Mouse (Mus musculus): ENCODE data around the gene Gm4303. TPM values are rescaled to one million over a fixed set of nuclear protein-coding genes. Genes with fewer than 3 reads are reported as not detected.
"Not testable (repeated sequence)": the region's sequence is repeated elsewhere in the genome, so short reads cannot be mapped to it uniquely, and the experiment has no call there.

Gene Gm4303
- not detected in 2 replicates for polyA plus RNA-seq (2014; fragmentation: Nextera tagmentation; extraction: Ambion mirVana)

GRCm38 (mm10) chr10:100345672-100346071 is at the start of gene Gm4303:
Gm4303 (plus strand) TSS chr10:100345972.
- not testable (repeated sequence) for H3K27me3 ChIP-seq (ENCODE audit: control insufficient read depth, insufficient read depth, low read length); H3K9ac ChIP-seq (ENCODE audit: low read length); H3K4me3 ChIP-seq (ENCODE audit: low read depth, low read length); ATAC-seq (ENCODE audit: insufficient number of reproducible peaks, low FRiP score, low TSS enrichment, low read depth); H3K36me3 ChIP-seq (ENCODE audit: control insufficient read depth, insufficient read depth, low read length); H3K9me3 ChIP-seq (ENCODE audit: control insufficient read depth, low read length); DNase-seq (ENCODE audit: low spot score); H3K4me1 ChIP-seq (ENCODE audit: control insufficient read depth, insufficient read depth, low read length); H3K4me2 ChIP-seq (ENCODE audit: low read depth, severe bottlenecking); H3K27ac ChIP-seq (replicated peaks; ENCODE audit: low read depth, low read length)
- WGBS, result no CpG with 5 or more reads among the region's 3 CpGs

GRCm38 (mm10) chr10:100296105-100296504 is 49.7 kb upstream of the Gm4303 start:
- DNase-seq (ENCODE audit: low spot score) (no peak), ATAC-seq (ENCODE audit: insufficient number of reproducible peaks, low FRiP score, low TSS enrichment, low read depth) (no peak)
- H3K27me3 ChIP-seq (ENCODE audit: control insufficient read depth, insufficient read depth, low read length), result no peaks in the 10 kb centered on the region
- H3K9me3 ChIP-seq (ENCODE audit: control insufficient read depth, low read length), result no peaks in the 10 kb centered on the region
- no peak overlapping the region for H3K27ac ChIP-seq (replicated peaks; ENCODE audit: low read depth, low read length)
- H3K4me2 ChIP-seq (ENCODE audit: low read depth, severe bottlenecking), result no peak overlapping the region
- no peaks in the 10 kb centered on the region for H3K36me3 ChIP-seq (ENCODE audit: control insufficient read depth, insufficient read depth, low read length)
- no peaks in the 10 kb centered on the region for H3K4me1 ChIP-seq (ENCODE audit: control insufficient read depth, insufficient read depth, low read length)
- H3K9ac ChIP-seq (ENCODE audit: low read length), result no peak overlapping the region
- 82% methylated on average over 2 of the region's 2 CpGs for WGBS
- no peak overlapping the region for H3K4me3 ChIP-seq (ENCODE audit: low read depth, low read length)

- H3K36me3 ChIP-seq (ENCODE audit: control insufficient read depth, insufficient read depth, low read length); H3K4me3 ChIP-seq (ENCODE audit: low read depth, low read length); H3K27ac ChIP-seq (replicated peaks; ENCODE audit: low read depth, low read length); DNase-seq (ENCODE audit: low spot score); H3K9me3 ChIP-seq (ENCODE audit: control insufficient read depth, low read length); H3K9ac ChIP-seq (ENCODE audit: low read length); H3K4me2 ChIP-seq (ENCODE audit: low read depth, severe bottlenecking); ATAC-seq (ENCODE audit: insufficient number of reproducible peaks, low FRiP score, low TSS enrichment, low read depth); H3K27me3 ChIP-seq (ENCODE audit: control insufficient read depth, insufficient read depth, low read length); H3K4me1 ChIP-seq (ENCODE audit: control insufficient read depth, insufficient read depth, low read length): not testable (repeated sequence)
Measured at GRCm38 (mm10) chr10:100300106-100300505, 45.7 kb upstream of the Gm4303 start.

- not testable (repeated sequence) for H3K9me3 ChIP-seq (ENCODE audit: control insufficient read depth, low read length); H3K4me2 ChIP-seq (ENCODE audit: low read depth, severe bottlenecking); H3K4me3 ChIP-seq (ENCODE audit: low read depth, low read length); H3K9ac ChIP-seq (ENCODE audit: low read length); ATAC-seq (ENCODE audit: insufficient number of reproducible peaks, low FRiP score, low TSS enrichment, low read depth); H3K36me3 ChIP-seq (ENCODE audit: control insufficient read depth, insufficient read depth, low read length); H3K27ac ChIP-seq (replicated peaks; ENCODE audit: low read depth, low read length); H3K27me3 ChIP-seq (ENCODE audit: control insufficient read depth, insufficient read depth, low read length); DNase-seq (ENCODE audit: low spot score); H3K4me1 ChIP-seq (ENCODE audit: control insufficient read depth, insufficient read depth, low read length)
- no CpG with 5 or more reads among the region's 2 CpGs for WGBS
Measured at GRCm38 (mm10) chr10:100335376-100335775, 10.4 kb upstream of the Gm4303 start, which contains the start of gene Gm4301. Gm4301 (plus strand) TSS chr10:100335676.

- not testable (repeated sequence) for H3K4me3 ChIP-seq (ENCODE audit: low read depth, low read length); H3K27me3 ChIP-seq (ENCODE audit: control insufficient read depth, insufficient read depth, low read length); H3K9me3 ChIP-seq (ENCODE audit: control insufficient read depth, low read length); H3K27ac ChIP-seq (replicated peaks; ENCODE audit: low read depth, low read length); H3K4me1 ChIP-seq (ENCODE audit: control insufficient read depth, insufficient read depth, low read length); H3K36me3 ChIP-seq (ENCODE audit: control insufficient read depth, insufficient read depth, low read length); DNase-seq (ENCODE audit: low spot score); ATAC-seq (ENCODE audit: insufficient number of reproducible peaks, low FRiP score, low TSS enrichment, low read depth); H3K4me2 ChIP-seq (ENCODE audit: low read depth, severe bottlenecking); H3K9ac ChIP-seq (ENCODE audit: low read length)
- WGBS, result no CpG with 5 or more reads among the region's 3 CpGs
Measured at GRCm38 (mm10) chr10:100340536-100340935, 5.2 kb upstream of the Gm4303 start, which contains the start of gene Gm4302. Gm4302 (plus strand) TSS chr10:100340836.

- H3K36me3 ChIP-seq (ENCODE audit: control insufficient read depth, insufficient read depth, low read length); DNase-seq (ENCODE audit: low spot score); H3K27me3 ChIP-seq (ENCODE audit: control insufficient read depth, insufficient read depth, low read length); H3K4me3 ChIP-seq (ENCODE audit: low read depth, low read length); H3K4me1 ChIP-seq (ENCODE audit: control insufficient read depth, insufficient read depth, low read length); ATAC-seq (ENCODE audit: insufficient number of reproducible peaks, low FRiP score, low TSS enrichment, low read depth); H3K9ac ChIP-seq (ENCODE audit: low read length); H3K27ac ChIP-seq (replicated peaks; ENCODE audit: low read depth, low read length); H3K9me3 ChIP-seq (ENCODE audit: control insufficient read depth, low read length); H3K4me2 ChIP-seq (ENCODE audit: low read depth, severe bottlenecking): not testable (repeated sequence)
- no CpG with 5 or more reads among the region's 3 CpGs for WGBS
Measured at GRCm38 (mm10) chr10:100350793-100351192, 5.0 kb downstream of the Gm4303 start, which contains the start of gene Gm4305. Gm4305 (plus strand) TSS chr10:100351093.

- H3K4me2 ChIP-seq (ENCODE audit: low read depth, severe bottlenecking); H3K4me3 ChIP-seq (ENCODE audit: low read depth, low read length); H3K36me3 ChIP-seq (ENCODE audit: control insufficient read depth, insufficient read depth, low read length); H3K27me3 ChIP-seq (ENCODE audit: control insufficient read depth, insufficient read depth, low read length); H3K9ac ChIP-seq (ENCODE audit: low read length); DNase-seq (ENCODE audit: low spot score); H3K9me3 ChIP-seq (ENCODE audit: control insufficient read depth, low read length); ATAC-seq (ENCODE audit: insufficient number of reproducible peaks, low FRiP score, low TSS enrichment, low read depth); H3K27ac ChIP-seq (replicated peaks; ENCODE audit: low read depth, low read length); H3K4me1 ChIP-seq (ENCODE audit: control insufficient read depth, insufficient read depth, low read length): not testable (repeated sequence)
- WGBS, result 82% methylated on average over 1 of the region's 2 CpGs
Measured at GRCm38 (mm10) chr10:100356841-100357240, 11.1 kb downstream of the Gm4303 start.

GRCm38 (mm10) chr10:100361038-100361437 is 15.3 kb downstream of the Gm4303 start, which contains the start of gene Gm4307:
Gm4307 (plus strand) TSS chr10:100361338.
- H3K4me3 ChIP-seq (ENCODE audit: low read depth, low read length); H3K27ac ChIP-seq (replicated peaks; ENCODE audit: low read depth, low read length); DNase-seq (ENCODE audit: low spot score); ATAC-seq (ENCODE audit: insufficient number of reproducible peaks, low FRiP score, low TSS enrichment, low read depth); H3K9ac ChIP-seq (ENCODE audit: low read length); H3K9me3 ChIP-seq (ENCODE audit: control insufficient read depth, low read length); H3K4me2 ChIP-seq (ENCODE audit: low read depth, severe bottlenecking); H3K27me3 ChIP-seq (ENCODE audit: control insufficient read depth, insufficient read depth, low read length); H3K36me3 ChIP-seq (ENCODE audit: control insufficient read depth, insufficient read depth, low read length); H3K4me1 ChIP-seq (ENCODE audit: control insufficient read depth, insufficient read depth, low read length): not testable (repeated sequence)
- no CpG with 5 or more reads among the region's 3 CpGs for WGBS

GRCm38 (mm10) chr10:100382460-100382859 is 36.7 kb downstream of the Gm4303 start, which contains the start of gene Gm4312:
Gm4312 (minus strand) TSS chr10:100382560.
- not testable (repeated sequence) for H3K9ac ChIP-seq (ENCODE audit: low read length); H3K27me3 ChIP-seq (ENCODE audit: control insufficient read depth, insufficient read depth, low read length); H3K4me1 ChIP-seq (ENCODE audit: control insufficient read depth, insufficient read depth, low read length); H3K9me3 ChIP-seq (ENCODE audit: control insufficient read depth, low read length); DNase-seq (ENCODE audit: low spot score); H3K36me3 ChIP-seq (ENCODE audit: control insufficient read depth, insufficient read depth, low read length); H3K4me2 ChIP-seq (ENCODE audit: low read depth, severe bottlenecking); H3K4me3 ChIP-seq (ENCODE audit: low read depth, low read length); ATAC-seq (ENCODE audit: insufficient number of reproducible peaks, low FRiP score, low TSS enrichment, low read depth); H3K27ac ChIP-seq (replicated peaks; ENCODE audit: low read depth, low read length)
- no CpG with 5 or more reads among the region's 2 CpGs for WGBS
